Mouse (Mus musculus): ENCODE results near the gene Plcd4.

Plcd4 gene

GRCm38 (mm10) chr1:74587233-74587772, 44.6 kb downstream of the Plcd4 start:
- in situ Hi-C loops (cut with MboI; ENCODE audit: low pct_unique_long_range_greater_than_20kb in 1 of 2, low sequenced_read_pairs in 2 of 2, unreplicated experiment in 1 of 2) = no loop called here

- in situ Hi-C loops (cut with MboI; ENCODE audit: low pct_unique_long_range_greater_than_20kb in 1 of 2, low sequenced_read_pairs in 2 of 2, unreplicated experiment in 1 of 2) = no loop called here
These were observed 45.2 kb downstream of the Plcd4 start, which contains the start of the genes Zfp142 and Bcs1l for GRCm38 (mm10) chr1:74587773-74588445. Zfp142 (minus strand) TSS chr1:74588246. Bcs1l (plus strand) TSS chr1:74588289.

DNA sequence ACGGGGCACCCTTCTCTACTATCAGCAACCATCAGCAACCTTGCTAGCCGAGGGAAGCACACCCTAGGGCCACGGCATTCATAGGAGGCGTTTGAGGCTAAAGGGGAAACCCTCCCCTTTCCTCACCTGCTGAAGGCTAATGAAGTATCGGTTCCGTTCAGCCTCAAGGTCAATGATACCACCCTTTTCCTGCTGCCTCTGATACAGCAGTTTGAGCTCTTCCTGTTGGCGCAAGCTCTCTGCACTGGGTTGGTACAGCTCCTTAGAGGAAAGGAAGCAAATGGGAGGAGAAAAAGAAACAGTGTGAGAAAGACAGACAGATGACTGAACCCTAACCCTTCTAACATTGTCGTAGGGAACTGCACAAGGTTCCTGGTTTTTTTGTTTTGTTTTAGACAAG, 51.7 kb downstream of the Plcd4 start:
- in situ Hi-C loops (cut with MboI; ENCODE audit: low pct_unique_long_range_greater_than_20kb in 1 of 2, low sequenced_read_pairs in 2 of 2, unreplicated experiment in 1 of 2) = no loop called here

GRCm38 (mm10) chr1:74600501-74601266, 58.0 kb downstream of the Plcd4 start:
- in situ Hi-C loops (cut with MboI; ENCODE audit: low pct_unique_long_range_greater_than_20kb in 1 of 2, low sequenced_read_pairs in 2 of 2, unreplicated experiment in 1 of 2) = no loop called here

DNA sequence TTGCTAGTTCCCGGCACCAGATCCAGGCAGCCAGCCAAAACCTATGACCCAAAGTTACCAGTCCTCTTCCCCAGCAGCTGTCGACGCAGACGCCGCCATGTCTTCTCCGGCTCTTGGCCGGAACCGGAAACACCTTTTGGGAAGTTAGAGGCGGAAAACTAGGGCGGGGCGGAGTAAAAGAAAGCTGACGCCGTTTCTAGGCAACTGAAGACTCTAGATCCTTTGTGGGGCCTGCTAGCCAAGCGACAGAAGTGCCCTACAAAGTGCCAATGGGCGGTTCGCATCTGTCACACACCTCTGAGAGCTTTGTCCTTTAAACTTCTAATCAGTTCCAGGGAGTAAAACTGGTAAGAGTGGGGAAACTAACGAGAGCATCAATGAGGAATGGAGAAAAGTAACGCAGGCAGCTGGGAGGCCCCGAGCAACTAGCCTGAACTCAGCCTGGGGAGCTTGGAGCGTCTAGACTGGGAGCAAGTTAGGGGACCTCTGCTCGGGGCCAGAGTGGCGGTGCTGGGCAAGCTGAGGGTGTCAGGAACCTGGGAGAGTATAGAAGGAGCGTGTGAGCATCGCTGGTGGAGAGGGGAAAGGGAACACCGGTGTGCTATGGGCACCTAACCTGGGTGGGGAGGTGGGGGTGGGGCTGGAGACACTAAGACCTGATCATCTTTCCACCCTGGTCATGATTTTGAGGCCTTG, 58.7 kb downstream of the Plcd4 start, which contains the start of the genes Rnf25 and Stk36:
Rnf25 (minus strand) TSS at position 131 of the 696 bp plus-strand sequence.
Stk36 (plus strand) TSS at position 179 of the 696 bp plus-strand sequence.
- in situ Hi-C loops (cut with MboI; ENCODE audit: low pct_unique_long_range_greater_than_20kb in 1 of 2, low sequenced_read_pairs in 2 of 2, unreplicated experiment in 1 of 2) = no loop called here
